Mouse (Mus musculus): ENCODE data around the gene Akr1a1. TPM values are rescaled to one million over a fixed set of nuclear protein-coding genes. Genes with fewer than 3 reads are reported as not detected.
A peak's percentile ranks its signal among the peaks of the same experiment; 100 is the strongest.
"Not testable (repeated sequence)": the region's sequence is repeated elsewhere in the genome, so short reads cannot be mapped to it uniquely, and the experiment has no call there.

The Akr1a1 gene
- polyA plus RNA-seq, 1 experiment from 2014 or later, result 934 TPM

- 69% methylated on average over 2 of the region's 2 CpGs for WGBS
- no peak for ATAC-seq
- Histone ChIP-seq H3K36me3 (ENCODE audit: control insufficient read depth, insufficient read depth, low read length) (peaks cover 3% of the 10 kb centered on the region; the same call in 1 of the 2 replicates), H3K9ac (ENCODE audit: low read depth, low read length) (peak overlapping the region; percentile 90), H3K27me3 (replicated peaks; ENCODE audit: control insufficient read depth, insufficient read depth, low read length) (no peaks in the 10 kb centered on the region), H3K9me3 (ENCODE audit: control insufficient read depth, low read length) (no peaks in the 10 kb centered on the region), H3K4me3 (ENCODE audit: low read length) (peak overlapping the region; percentile 74; the same call in 1 of the 2 replicates), H3K4me2 (ENCODE audit: low read depth, low read length) (no peak overlapping the region; the same call in 1 of the 2 replicates), H3K27ac (ENCODE audit: low read length) (peak overlapping the region; percentile 99), H3K4me1 (ENCODE audit: control insufficient read depth, insufficient read depth, low read length) (peaks cover 25% of the 10 kb centered on the region)
Observed at GRCm38 (mm10) chr4:116684665-116685064, 33.2 kb upstream of the Akr1a1 start.

DNA sequence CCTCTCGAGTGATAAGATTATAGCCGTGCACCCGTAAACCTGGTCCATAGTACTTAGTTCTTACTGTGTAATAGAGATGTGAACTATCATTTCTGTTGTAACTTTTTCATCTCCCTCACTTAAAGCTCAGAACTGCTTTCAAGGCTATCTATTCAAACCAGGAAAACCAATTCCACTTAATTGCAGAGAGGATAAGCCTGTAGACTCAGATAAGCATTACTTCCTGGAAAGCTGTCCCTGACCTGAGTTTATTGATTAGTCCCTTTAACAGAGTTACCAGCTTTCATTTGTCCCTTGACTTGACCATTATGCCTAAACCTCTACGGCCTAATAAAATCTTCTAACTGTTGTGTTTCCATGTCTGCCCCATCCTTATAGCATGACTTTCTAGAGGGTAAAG lies 32.5 kb upstream of the Akr1a1 start:
- Histone ChIP-seq H3K36me3 (ENCODE audit: control insufficient read depth, insufficient read depth, low read length) (peaks cover 3% of the 10 kb centered on the region; the same call in 1 of the 2 replicates), H3K4me3 (ENCODE audit: low read length) (no peak overlapping the region), H3K27ac (ENCODE audit: low read length) (peak overlapping the region; percentile 7; the same call in 1 of the 2 replicates), H3K9me3 (ENCODE audit: control insufficient read depth, low read length) (no peaks in the 10 kb centered on the region), H3K9ac (ENCODE audit: low read depth, low read length) (no peak overlapping the region), H3K27me3 (replicated peaks; ENCODE audit: control insufficient read depth, insufficient read depth, low read length) (no peaks in the 10 kb centered on the region), H3K4me2 (ENCODE audit: low read depth, low read length) (no peak overlapping the region), H3K4me1 (ENCODE audit: control insufficient read depth, insufficient read depth, low read length) (peaks cover 22% of the 10 kb centered on the region)
- 65% methylated on average over 4 of the region's 4 CpGs for WGBS
- peak; percentile 15; the same call in 1 of the 2 replicates for ATAC-seq

- H3K9ac ChIP-seq (ENCODE audit: low read depth, low read length); ATAC-seq; H3K36me3 ChIP-seq (ENCODE audit: control insufficient read depth, insufficient read depth, low read length); H3K9me3 ChIP-seq (ENCODE audit: control insufficient read depth, low read length); H3K4me3 ChIP-seq (ENCODE audit: low read length); H3K4me1 ChIP-seq (ENCODE audit: control insufficient read depth, insufficient read depth, low read length); H3K27ac ChIP-seq (ENCODE audit: low read length); H3K4me2 ChIP-seq (ENCODE audit: low read depth, low read length); H3K27me3 ChIP-seq (replicated peaks; ENCODE audit: control insufficient read depth, insufficient read depth, low read length): not testable (repeated sequence)
- whole genome bisulfite sequencing, result 93% methylated on average over 4 of the region's 4 CpGs
Observed at GRCm38 (mm10) chr4:116680521-116680920, 29.0 kb upstream of the Akr1a1 start.

GRCm38 (mm10) chr4:116679141-116679540 lies 27.7 kb upstream of the Akr1a1 start:
- no peak for ATAC-seq
- H3K4me3 ChIP-seq (ENCODE audit: low read length), result no peak overlapping the region
- no peaks in the 10 kb centered on the region for H3K36me3 ChIP-seq (ENCODE audit: control insufficient read depth, insufficient read depth, low read length)
- H3K27me3 ChIP-seq (replicated peaks; ENCODE audit: control insufficient read depth, insufficient read depth, low read length), result no peaks in the 10 kb centered on the region
- no peaks in the 10 kb centered on the region for H3K4me1 ChIP-seq (ENCODE audit: control insufficient read depth, insufficient read depth, low read length)
- 70% methylated on average over 5 of the region's 5 CpGs for WGBS
- H3K9me3 ChIP-seq (ENCODE audit: control insufficient read depth, low read length), result no peaks in the 10 kb centered on the region
- H3K9ac ChIP-seq (ENCODE audit: low read depth, low read length), result no peak overlapping the region
- no peak overlapping the region for H3K27ac ChIP-seq (ENCODE audit: low read length)
- H3K4me2 ChIP-seq (ENCODE audit: low read depth, low read length), result no peak overlapping the region

DNA sequence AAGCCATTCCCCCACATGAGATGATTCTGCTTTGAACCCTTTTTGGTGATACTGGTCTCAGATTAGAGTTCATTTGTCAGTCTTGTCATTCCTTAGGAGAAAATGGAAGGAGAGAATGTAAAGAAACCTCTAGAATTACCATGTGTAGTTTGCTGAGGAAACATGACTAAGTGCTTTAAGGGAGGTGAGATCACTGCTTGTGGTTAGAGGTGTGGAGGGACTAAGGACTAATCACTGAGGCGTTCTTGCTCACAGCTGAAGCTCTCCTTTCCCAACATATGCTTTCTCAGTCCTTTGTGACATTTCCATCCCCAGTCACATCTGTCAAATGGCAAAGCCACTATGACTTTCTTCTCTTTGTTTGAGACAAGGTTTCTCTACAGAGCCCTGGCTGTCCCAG lies 26.3 kb upstream of the Akr1a1 start:
- Histone ChIP-seq H3K4me3 (ENCODE audit: low read length) (no peak overlapping the region), H3K9me3 (ENCODE audit: control insufficient read depth, low read length) (no peaks in the 10 kb centered on the region), H3K27me3 (replicated peaks; ENCODE audit: control insufficient read depth, insufficient read depth, low read length) (no peaks in the 10 kb centered on the region), H3K9ac (ENCODE audit: low read depth, low read length) (no peak overlapping the region), H3K4me2 (ENCODE audit: low read depth, low read length) (no peak overlapping the region), H3K27ac (ENCODE audit: low read length) (no peak overlapping the region), H3K4me1 (ENCODE audit: control insufficient read depth, insufficient read depth, low read length) (peaks cover 6% of the 10 kb centered on the region; the same call in 1 of the 2 replicates), H3K36me3 (ENCODE audit: control insufficient read depth, insufficient read depth, low read length) (no peaks in the 10 kb centered on the region)
- 79% methylated on average over 1 of the region's 1 CpGs for WGBS
- ATAC-seq, result no peak

DNA sequence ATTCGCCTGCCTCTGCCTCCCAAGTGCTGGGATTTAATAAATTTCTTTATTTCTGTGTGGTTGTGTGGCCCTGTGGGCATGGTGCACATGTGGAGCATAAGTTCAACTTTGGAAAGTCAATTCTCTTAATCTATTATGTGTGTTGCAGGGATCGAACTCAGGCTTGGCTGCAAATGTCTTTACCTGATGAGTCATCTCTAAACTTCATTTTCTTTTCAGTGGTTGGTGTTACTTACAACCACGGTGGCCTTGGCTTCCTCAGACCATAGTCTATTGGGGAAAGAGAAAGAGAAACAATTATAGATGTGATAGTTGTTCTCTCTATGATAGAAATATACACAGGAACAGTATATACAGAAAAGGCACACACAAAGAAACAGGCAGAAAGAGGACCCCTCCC lies 24.5 kb upstream of the Akr1a1 start:
- Histone ChIP-seq H3K36me3 (ENCODE audit: control insufficient read depth, insufficient read depth, low read length) (no peaks in the 10 kb centered on the region), H3K9me3 (ENCODE audit: control insufficient read depth, low read length) (no peaks in the 10 kb centered on the region), H3K9ac (ENCODE audit: low read depth, low read length) (no peak overlapping the region), H3K4me1 (ENCODE audit: control insufficient read depth, insufficient read depth, low read length) (peaks cover 6% of the 10 kb centered on the region; the same call in 1 of the 2 replicates), H3K4me2 (ENCODE audit: low read depth, low read length) (no peak overlapping the region), H3K27ac (ENCODE audit: low read length) (no peak overlapping the region), H3K27me3 (replicated peaks; ENCODE audit: control insufficient read depth, insufficient read depth, low read length) (no peaks in the 10 kb centered on the region), H3K4me3 (ENCODE audit: low read length) (no peak overlapping the region)
- ATAC-seq, result no peak
- whole genome bisulfite sequencing, result 79% methylated on average over 3 of the region's 3 CpGs

DNA sequence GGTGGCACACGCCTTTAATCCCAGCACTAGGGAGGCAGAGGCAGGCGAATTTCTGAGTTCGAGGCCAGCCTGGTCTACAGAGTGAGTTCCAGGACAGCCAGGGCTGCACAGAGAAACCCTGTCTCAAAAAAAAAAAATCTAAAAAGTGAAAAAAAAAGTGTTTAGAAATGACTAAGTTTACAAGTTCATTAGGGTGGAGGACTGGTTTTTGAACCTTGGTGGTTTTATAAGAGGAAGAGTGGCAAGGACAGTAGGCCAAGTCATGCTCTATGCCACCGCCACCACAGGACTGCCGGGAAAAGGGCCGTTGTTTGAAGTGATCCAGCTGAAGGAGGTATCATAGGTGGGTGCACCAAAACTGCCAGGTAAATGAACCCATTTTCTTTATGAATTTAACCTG lies 23.3 kb upstream of the Akr1a1 start:
- WGBS, result 86% methylated on average over 6 of the region's 6 CpGs
- H3K27ac ChIP-seq (ENCODE audit: low read length); H3K27me3 ChIP-seq (replicated peaks; ENCODE audit: control insufficient read depth, insufficient read depth, low read length); H3K9ac ChIP-seq (ENCODE audit: low read depth, low read length); H3K4me2 ChIP-seq (ENCODE audit: low read depth, low read length); H3K4me1 ChIP-seq (ENCODE audit: control insufficient read depth, insufficient read depth, low read length); H3K9me3 ChIP-seq (ENCODE audit: control insufficient read depth, low read length); H3K36me3 ChIP-seq (ENCODE audit: control insufficient read depth, insufficient read depth, low read length); H3K4me3 ChIP-seq (ENCODE audit: low read length); ATAC-seq: not testable (repeated sequence)

GRCm38 (mm10) chr4:116672785-116673184 lies 21.3 kb upstream of the Akr1a1 start:
- Histone ChIP-seq H3K4me3 (ENCODE audit: low read length) (no peak overlapping the region), H3K27me3 (replicated peaks; ENCODE audit: control insufficient read depth, insufficient read depth, low read length) (no peaks in the 10 kb centered on the region), H3K36me3 (ENCODE audit: control insufficient read depth, insufficient read depth, low read length) (no peaks in the 10 kb centered on the region), H3K9ac (ENCODE audit: low read depth, low read length) (no peak overlapping the region), H3K4me1 (ENCODE audit: control insufficient read depth, insufficient read depth, low read length) (peaks cover 6% of the 10 kb centered on the region; the same call in 1 of the 2 replicates), H3K4me2 (ENCODE audit: low read depth, low read length) (no peak overlapping the region), H3K9me3 (ENCODE audit: control insufficient read depth, low read length) (no peaks in the 10 kb centered on the region), H3K27ac (ENCODE audit: low read length) (peak overlapping the region; percentile 24; the same call in 1 of the 2 replicates)
- WGBS, result 22% methylated on average over 2 of the region's 2 CpGs
- ATAC-seq, result peak; percentile 99

- WGBS, result 73% methylated on average over 2 of the region's 2 CpGs
Observed at GRCm38 (mm10) chr4:116669291-116669690, 17.8 kb upstream of the Akr1a1 start.

DNA sequence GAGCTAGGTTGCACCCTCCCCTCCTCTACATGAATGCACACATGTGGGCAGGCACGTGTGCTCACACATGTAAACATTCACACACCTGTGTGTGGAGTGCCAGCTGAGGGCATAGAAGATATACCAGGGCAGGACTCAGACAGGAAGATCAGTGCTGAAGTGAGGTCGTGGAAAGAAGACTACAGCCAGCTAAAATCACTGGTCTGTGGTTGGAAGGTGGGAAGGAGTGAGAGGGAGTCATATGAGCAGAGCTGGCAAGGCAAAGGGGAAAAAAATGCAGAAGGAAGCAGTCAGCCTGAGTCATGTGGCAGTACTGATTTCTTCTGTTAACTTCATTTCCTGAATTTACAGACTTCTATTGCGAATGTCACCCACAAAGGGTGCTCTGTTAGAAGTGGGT lies 16.7 kb upstream of the Akr1a1 start:
- no peaks in the 10 kb centered on the region for H3K36me3 ChIP-seq (ENCODE audit: control insufficient read depth, insufficient read depth, low read length)
- H3K9me3 ChIP-seq (ENCODE audit: control insufficient read depth, low read length), result no peaks in the 10 kb centered on the region
- peak overlapping the region; percentile 4; the same call in 1 of the 2 replicates for H3K27ac ChIP-seq (ENCODE audit: low read length)
- no peak overlapping the region for H3K9ac ChIP-seq (ENCODE audit: low read depth, low read length)
- H3K4me2 ChIP-seq (ENCODE audit: low read depth, low read length), result no peak overlapping the region
- H3K4me1 ChIP-seq (ENCODE audit: control insufficient read depth, insufficient read depth, low read length), result peaks cover 3% of the 10 kb centered on the region; the same call in 1 of the 2 replicates
- WGBS, result 50% methylated on average over 3 of the region's 3 CpGs
- no peaks in the 10 kb centered on the region for H3K27me3 ChIP-seq (replicated peaks; ENCODE audit: control insufficient read depth, insufficient read depth, low read length)
- no peak for ATAC-seq
- H3K4me3 ChIP-seq (ENCODE audit: low read length), result no peak overlapping the region

More at GRCm38 (mm10) chr4:116669291-116669690, 17.8 kb upstream of the Akr1a1 start:
- no peak overlapping the region for H3K4me2 ChIP-seq (ENCODE audit: low read depth, low read length)
- ATAC-seq, result no peak
- H3K27me3 ChIP-seq (replicated peaks; ENCODE audit: control insufficient read depth, insufficient read depth, low read length), result no peaks in the 10 kb centered on the region
- no peak overlapping the region for H3K27ac ChIP-seq (ENCODE audit: low read length)
- no peaks in the 10 kb centered on the region for H3K36me3 ChIP-seq (ENCODE audit: control insufficient read depth, insufficient read depth, low read length)
- no peak overlapping the region for H3K4me3 ChIP-seq (ENCODE audit: low read length)
- no peaks in the 10 kb centered on the region for H3K9me3 ChIP-seq (ENCODE audit: control insufficient read depth, low read length)
- peaks cover 6% of the 10 kb centered on the region; the same call in 1 of the 2 replicates for H3K4me1 ChIP-seq (ENCODE audit: control insufficient read depth, insufficient read depth, low read length)
- H3K9ac ChIP-seq (ENCODE audit: low read depth, low read length), result no peak overlapping the region

Measured in intestine, embryonic 16.5 days (tissue).